Mouse (Mus musculus): Measurements from ENCODE around the gene Cenph.
"Not testable (repeated sequence)": the region's sequence is repeated elsewhere in the genome, so short reads cannot be mapped to it uniquely, and the experiment has no call there.

Gene Cenph

GRCm38 (mm10) chr13:100746090-100746489 lies 29.6 kb downstream of the Cenph start:
- no peak for DNase-seq (ENCODE audit: low spot score in 2 of 2)

DNA sequence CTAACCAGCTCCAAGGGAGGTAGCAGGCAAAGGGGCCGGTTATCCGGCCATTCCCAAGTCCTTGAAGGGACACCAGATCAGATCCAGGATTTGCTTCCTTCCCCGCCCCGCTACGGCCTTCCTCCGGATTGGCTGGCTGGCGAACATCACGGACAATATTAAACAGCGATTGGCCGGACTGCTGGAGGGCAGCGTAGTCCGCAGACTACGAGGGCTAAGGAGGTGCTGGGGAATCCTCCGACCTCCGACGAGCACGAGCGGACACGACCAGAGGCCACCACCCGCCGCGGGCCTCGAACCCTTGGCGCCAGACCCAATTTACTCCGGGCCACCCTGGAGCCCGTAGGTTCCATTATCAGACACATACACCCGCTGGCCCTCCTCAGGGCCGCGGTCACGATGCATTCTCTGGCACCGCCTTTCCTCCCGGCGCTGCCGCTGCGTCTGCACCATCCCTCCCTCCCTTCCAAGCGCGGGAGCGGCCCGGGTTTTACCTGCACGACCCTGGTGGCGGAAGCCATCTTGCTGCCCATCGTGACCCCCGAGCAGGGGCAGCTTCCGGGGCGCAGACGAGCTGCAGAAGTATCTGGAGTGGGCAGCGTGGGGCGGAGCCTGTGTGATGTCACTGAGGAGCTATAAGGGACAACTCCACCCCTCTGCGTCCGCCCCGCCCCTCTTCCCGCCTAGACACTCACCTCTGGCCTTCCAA lies 31.5 kb downstream of the Cenph start, which contains the start of gene Mrps36:
Mrps36 (minus strand) TSS at position 624 of the 709 bp plus-strand sequence.
- peak; percentile 89 for DNase-seq (ENCODE audit: low spot score in 2 of 2)

DNA sequence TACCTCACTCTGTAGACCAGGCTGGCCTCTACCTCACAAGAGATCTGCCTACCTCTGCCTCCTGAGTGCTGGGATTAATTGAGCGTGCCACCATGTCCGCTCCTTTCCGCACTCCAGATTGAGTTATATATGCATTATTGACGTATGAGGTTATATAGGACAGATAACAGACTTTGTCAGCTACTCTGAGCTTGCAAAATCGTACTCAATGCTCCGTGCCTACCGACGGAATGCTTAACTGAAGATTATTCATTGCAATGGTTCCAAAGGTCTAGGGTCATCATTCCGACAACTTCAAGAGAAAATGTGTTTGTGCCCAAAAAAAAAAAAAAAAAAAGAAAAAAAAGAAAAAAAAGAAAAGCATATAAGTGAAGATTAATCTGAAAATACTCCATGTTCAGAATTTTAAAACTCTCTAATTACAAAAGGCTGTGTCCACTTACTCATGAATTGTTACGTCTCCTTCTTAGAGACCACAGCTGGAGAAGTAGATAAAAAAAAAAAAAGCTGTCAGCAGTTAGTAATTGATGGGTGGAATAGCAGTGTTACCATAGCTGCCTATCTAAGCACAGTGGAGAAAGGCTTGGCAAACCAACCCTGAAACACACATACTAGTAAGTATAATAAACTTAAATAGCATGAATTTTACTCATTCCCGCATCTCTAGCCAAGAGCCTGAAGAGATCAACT lies 32.2 kb downstream of the Cenph start:
- no peak for DNase-seq (ENCODE audit: low spot score in 2 of 2)

DNA sequence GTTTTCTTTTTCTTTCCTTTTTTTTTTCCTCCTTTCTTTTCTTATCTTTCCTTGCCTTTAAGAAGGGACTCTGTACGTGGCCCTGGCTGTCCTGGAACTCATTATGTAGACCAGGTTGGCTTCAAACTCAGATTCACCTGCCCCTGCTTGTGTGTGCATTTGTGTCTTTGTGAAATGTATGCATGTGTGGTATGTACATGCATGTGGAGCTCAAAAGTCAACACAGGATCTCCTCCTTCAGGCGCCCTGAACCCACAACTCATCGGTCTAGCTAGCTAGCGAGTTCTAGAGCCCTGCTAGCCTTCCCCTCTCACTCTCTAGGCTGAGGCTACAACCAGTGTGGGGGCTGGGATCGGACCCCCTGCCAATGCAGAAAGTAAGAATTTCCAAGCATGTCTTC lies 32.9 kb downstream of the Cenph start:
- DNase-seq (ENCODE audit: low spot score in 2 of 2) = no peak

DNA sequence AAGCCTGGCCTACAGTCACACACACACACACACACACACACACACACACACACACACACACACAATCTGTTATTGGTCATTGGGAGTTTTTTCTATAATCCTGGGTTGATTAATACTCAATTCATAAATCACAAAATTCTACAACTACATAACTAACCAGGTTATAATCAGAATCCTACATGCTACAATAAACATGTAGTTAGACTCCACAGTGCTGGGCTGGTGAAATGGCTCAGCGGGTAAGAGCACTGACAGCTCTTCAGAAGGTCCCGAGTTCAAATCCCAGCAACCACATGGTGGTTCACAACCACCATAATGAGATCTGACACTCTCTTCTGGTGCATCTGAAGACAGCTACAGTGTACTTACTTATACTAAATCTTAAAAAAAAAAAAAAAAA lies 42.9 kb downstream of the Cenph start:
- DNase-seq (ENCODE audit: low spot score in 2 of 2) = no peak

GRCm38 (mm10) chr13:100731462-100732046 lies 44.1 kb downstream of the Cenph start:
- DNase-seq (ENCODE audit: low spot score in 2 of 2) = not testable (repeated sequence)

GRCm38 (mm10) chr13:100730861-100731176 lies 44.9 kb downstream of the Cenph start, which contains the start of gene Cdk7:
Cdk7 (minus strand) TSS chr13:100730939.
- DNase-seq (ENCODE audit: low spot score in 2 of 2) = peak; percentile 81 to 86

DNA sequence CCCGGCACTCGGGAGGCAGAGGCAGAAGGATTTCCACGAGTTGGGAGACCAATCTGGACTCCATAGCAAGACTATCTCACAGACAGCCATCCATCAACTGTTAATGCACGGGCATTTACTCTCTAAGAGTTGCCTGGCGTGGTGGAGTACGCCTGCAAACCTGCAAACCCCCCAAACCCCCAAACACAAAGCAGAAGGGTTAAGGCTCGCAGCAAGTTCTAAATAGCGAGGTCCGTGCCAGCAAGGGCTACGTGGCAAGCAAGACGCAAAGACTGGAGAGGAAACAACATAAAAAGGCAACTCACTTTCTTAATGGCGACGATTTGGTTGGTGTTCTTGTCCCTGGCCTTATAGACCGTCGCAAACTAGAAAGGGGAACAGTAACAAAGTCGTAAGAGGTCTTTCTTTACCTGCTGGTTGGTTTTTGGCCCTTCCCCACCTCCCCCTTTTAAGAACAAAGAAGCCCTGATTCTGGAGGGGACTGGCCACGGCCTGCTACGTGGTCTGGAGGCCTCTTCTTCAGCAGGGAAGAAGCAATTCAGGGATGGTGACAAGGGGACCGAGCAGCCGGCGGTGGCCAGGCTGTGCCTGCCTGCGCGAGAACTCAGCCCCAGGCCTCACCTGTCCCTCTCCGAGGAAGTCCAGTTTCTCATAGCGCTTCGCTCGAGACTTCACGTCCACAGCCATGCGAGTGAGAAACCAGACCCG lies 45.4 kb downstream of the Cenph start:
- no peak for DNase-seq (ENCODE audit: low spot score in 2 of 2)

GRCm38 (mm10) chr13:100728530-100728929 lies 47.2 kb downstream of the Cenph start:
- not testable (repeated sequence) for DNase-seq (ENCODE audit: low spot score in 2 of 2)

DNA sequence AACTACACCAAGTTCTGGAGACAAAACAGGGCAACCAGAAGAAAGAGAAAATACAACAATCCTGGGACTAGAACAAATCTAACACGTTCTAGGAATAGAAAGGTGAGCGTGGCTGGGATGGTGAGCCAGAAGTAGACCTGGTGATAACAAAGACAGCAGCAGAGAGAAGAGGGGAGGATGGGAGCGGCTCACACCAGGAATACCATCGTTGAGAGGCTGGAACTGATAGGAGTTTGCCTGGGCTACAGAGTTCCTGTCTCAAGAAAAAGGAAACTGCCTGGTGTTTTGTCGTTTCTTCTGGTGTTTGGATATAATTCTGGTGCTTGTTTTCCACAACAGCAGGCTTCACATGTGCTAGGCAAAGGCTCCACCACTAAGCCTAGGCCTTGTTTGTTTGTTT lies 47.6 kb downstream of the Cenph start:
- no peak for DNase-seq (ENCODE audit: low spot score in 2 of 2)

- no peak for DNase-seq (ENCODE audit: low spot score in 2 of 2)
Measured at GRCm38 (mm10) chr13:100725194-100725593, 50.5 kb downstream of the Cenph start.

- DNase-seq (ENCODE audit: low spot score in 2 of 2) = no peak
Measured at GRCm38 (mm10) chr13:100724051-100724754, 51.5 kb downstream of the Cenph start.

- DNase-seq (ENCODE audit: low spot score in 2 of 2) = no peak
Measured at GRCm38 (mm10) chr13:100721656-100722055, 54.0 kb downstream of the Cenph start.

- no peak for DNase-seq (ENCODE audit: low spot score in 2 of 2)
Measured at GRCm38 (mm10) chr13:100715467-100715866, 60.2 kb downstream of the Cenph start.

Data from thymus, postnatal 10 days (tissue).